Mouse (Mus musculus) liver, adult 2 months (tissue): ENCODE measurements around the gene Pygo1. TPM values are rescaled to one million over a fixed set of nuclear protein-coding genes. Genes with fewer than 3 reads are reported as not detected.
A peak's percentile ranks its signal among the peaks of the same experiment; 100 is the strongest.

ENCODE experiments used
- DNase-seq: peaks from one replicate; pipeline ENCODE4 v3.0.0-alpha.2; 2011; ENCODE audit warnings: low read depth, low spot score; ENCODE audit errors: extremely low read depth
- H3K27ac ChIP-seq: fragments of 200-500 bp; replicated peaks from 2 replicates; pipeline ENCODE4 v1.5.1; 2012; ENCODE audit warnings: low read depth, mild to moderate bottlenecking, control low read depth, inconsistent platforms, low read length; ENCODE audit not compliant: insufficient read depth
- H3K27me3 ChIP-seq: fragments of 200-500 bp; 2 replicates; pipeline ENCODE4 v1.6.1; 2012; ENCODE audit warnings: mild to moderate bottlenecking, moderate library complexity, low read length, inconsistent platforms; ENCODE audit not compliant: control insufficient read depth, insufficient read depth
- H3K36me3 ChIP-seq: fragments of 200-500 bp; 2 replicates; pipeline ENCODE4 v1.6.1; 2012; ENCODE audit warnings: low read length, inconsistent platforms; ENCODE audit not compliant: control insufficient read depth, insufficient read depth
- H3K4me1 ChIP-seq: fragments of 200-500 bp; 2 replicates; pipeline ENCODE4 v1.6.1; 2011; ENCODE audit warnings: low read length; ENCODE audit not compliant: control insufficient read depth, insufficient read depth
- H3K4me3 ChIP-seq: fragments of 200-500 bp; 2 replicates; pipeline ENCODE4 v1.5.1; 2011; ENCODE audit warnings: low read depth, mild to moderate bottlenecking, control low read depth, low read length, moderate library complexity; ENCODE audit not compliant: insufficient read depth
- H3K79me2 ChIP-seq: fragments of 200-500 bp; 2 replicates; pipeline ENCODE4 v1.6.1; 2012; ENCODE audit warnings: inconsistent platforms, mild to moderate bottlenecking, low read length, moderate library complexity; ENCODE audit not compliant: control insufficient read depth, insufficient read depth
- H3K9ac ChIP-seq: fragments of 200-500 bp; 2 replicates; pipeline ENCODE4 v1.6.1; 2012; ENCODE audit warnings: low read depth, mild to moderate bottlenecking, control low read depth, inconsistent platforms, low read length
- CTCF ChIP-seq: fragments of 200-500 bp; IDR thresholded peaks from 2 replicates; pipeline ENCODE4 v1.5.1; 2011; ENCODE audit warnings: low read depth, low read length, control low read depth
- POLR2A ChIP-seq: fragments of 200-500 bp; IDR thresholded peaks from 2 replicates; pipeline ENCODE4 v1.6.1; 2011; ENCODE audit warnings: low read length, control low read depth; ENCODE audit not compliant: insufficient read depth; ENCODE audit errors: extremely low read depth
- WGBS: fragments of 180-500 bp; shearing (Covaris S2); methylation state at CpG from one replicate; pipeline ENCODE4 v1.1.7; 2018; 5-methylcytosine and 5-hydroxymethylcytosine counted together
- polyA plus RNA-seq: library from polyadenylated mRNA; depleted of rRNA; stranded (reverse); fragments of >200 nt; gene quantifications from 2 replicates; pipeline ENCODE4 v1.2.3, GENCODE M21; 2012; rRNA removed
- total RNA-seq: library from RNA; depleted of rRNA; stranded (reverse); fragments of >200 nt; gene quantifications from 2 replicates; pipeline ENCODE4 v1.2.3, GENCODE M21; 2014; rRNA removed

The Pygo1 gene
- 0.20 and 0.46 TPM in 2 replicates for total RNA-seq
- 0.21 and 0.22 TPM in 2 replicates for polyA plus RNA-seq

DNA sequence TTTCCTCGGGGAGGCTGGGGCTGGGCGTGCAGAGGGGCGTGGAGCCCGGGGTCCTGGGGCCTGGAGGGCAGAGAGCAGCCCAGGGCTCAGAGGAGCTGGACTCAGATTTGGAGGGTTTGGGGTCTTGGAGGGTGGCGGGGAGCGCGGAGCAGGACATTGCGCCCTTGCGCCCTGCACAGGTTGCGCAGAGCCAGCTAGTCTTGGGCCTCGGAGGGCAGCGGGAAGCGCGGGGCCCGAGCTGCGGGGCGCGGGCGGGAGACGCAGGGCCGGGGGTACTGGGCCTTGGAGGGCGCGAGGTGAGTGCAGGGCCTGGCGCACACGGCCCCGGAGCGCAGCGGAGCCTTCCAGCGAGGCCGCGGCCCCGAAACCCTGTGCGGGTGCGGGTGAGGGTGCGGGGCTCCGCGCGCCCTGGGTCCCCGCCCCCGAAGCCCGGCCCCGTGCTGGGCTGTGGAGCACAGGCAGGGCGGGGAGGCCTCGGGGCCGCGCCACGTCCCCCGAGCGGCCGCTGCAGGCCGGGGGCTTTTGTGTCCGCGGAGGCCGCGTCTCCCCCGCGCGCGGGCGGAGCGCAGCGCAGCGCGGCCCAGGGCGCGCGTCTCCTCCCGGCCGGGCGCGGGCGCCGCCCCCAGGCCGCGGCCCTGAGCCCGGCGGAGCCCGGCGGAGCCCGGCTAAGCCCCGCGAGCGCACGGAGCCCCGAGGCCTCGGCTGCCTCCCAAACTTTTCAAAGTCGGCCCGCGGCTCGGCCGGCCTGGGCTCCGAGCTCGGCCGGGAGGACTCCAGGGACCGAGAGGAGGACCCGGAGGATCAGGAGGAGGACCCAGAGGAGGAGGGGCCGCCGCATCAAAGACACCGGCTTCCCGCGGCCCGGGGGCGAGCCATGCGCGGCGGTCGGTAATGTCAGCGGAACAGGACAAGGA, at the start of gene Pygo1:
Gene Pygo1 (plus strand): TSS at position 625 of the 914 bp plus-strand sequence.
- Histone ChIP-seq H3K79me2 (no peaks in the 10 kb centered on the region), H3K27me3 (peaks cover 10% of the 10 kb centered on the region), H3K4me1 (no peaks in the 10 kb centered on the region), H3K4me3 (peak within 1 kb of the TSS; percentile 80), H3K27ac (no peak within 1 kb of the TSS), H3K9ac (peak within 1 kb of the TSS; percentile 74), H3K36me3 (no peaks in the 10 kb centered on the region)
- 2% methylated on average over 98 of the region's 108 CpGs for WGBS
- TF ChIP-seq CTCF (no peak), POLR2A (no peak)
- no peak for DNase-seq

DNA sequence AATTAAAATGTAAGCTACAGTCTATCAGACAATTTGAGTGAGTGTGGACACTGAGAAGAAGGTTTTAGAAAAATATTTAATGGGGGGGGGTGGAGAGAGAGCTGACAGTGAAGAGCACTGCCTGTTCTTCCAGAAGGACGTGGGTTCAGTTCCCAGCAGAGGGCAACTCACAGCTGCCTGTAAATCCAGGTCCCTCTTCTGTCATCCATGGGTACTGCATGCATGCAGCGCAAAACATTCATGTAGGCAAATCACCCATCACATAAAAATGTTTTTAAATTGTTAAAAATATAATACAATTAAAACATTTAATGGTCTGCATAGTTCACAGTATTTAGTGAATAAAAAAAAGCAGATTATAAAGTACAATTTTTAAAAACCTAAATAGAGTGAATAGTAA, 49.6 kb upstream of the Pygo1 start:
- H3K79me2 ChIP-seq, result no peaks in the 10 kb centered on the region
- TF ChIP-seq CTCF (peak; percentile 31; the same call in 1 of the 2 replicates), POLR2A (no peak)
- H3K4me3 ChIP-seq, result no peak overlapping the region
- peaks cover 15% of the 10 kb centered on the region for H3K4me1 ChIP-seq
- H3K27ac ChIP-seq, result no peak overlapping the region
- H3K27me3 ChIP-seq, result no peaks in the 10 kb centered on the region
- WGBS, result 87% methylated on average over 2 of the region's 2 CpGs
- H3K36me3 ChIP-seq, result no peaks in the 10 kb centered on the region
- DNase-seq, result no peak
- no peak overlapping the region for H3K9ac ChIP-seq

DNA sequence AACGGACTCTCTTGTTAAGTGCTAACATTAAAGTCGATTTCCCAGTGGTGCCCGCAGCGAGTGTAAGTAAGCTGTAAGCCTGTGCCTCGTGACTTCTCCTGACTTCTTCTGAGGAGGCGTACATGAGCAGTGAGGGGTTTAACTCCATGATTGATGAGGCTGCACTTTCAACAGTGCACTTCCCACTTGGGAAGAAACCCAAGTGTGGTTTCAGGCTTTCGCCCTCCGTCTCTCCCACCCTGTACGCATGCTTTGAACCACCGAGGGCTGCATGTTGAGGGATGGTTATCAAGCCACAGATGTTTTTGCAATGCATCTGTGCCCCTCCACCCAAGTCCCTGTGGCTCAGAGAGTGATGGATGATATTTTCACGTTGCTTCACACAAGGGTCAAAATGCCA, 47.5 kb upstream of the Pygo1 start:
- 74% methylated on average over 11 of the region's 11 CpGs for WGBS
- Histone ChIP-seq H3K4me3 (no peak overlapping the region), H3K4me1 (peaks cover 12% of the 10 kb centered on the region), H3K27me3 (no peaks in the 10 kb centered on the region), H3K9ac (no peak overlapping the region), H3K36me3 (no peaks in the 10 kb centered on the region), H3K79me2 (no peaks in the 10 kb centered on the region), H3K27ac (no peak overlapping the region)
- no peak for TF ChIP-seq POLR2A
- no peak for TF ChIP-seq CTCF
- DNase-seq, result no peak

DNA sequence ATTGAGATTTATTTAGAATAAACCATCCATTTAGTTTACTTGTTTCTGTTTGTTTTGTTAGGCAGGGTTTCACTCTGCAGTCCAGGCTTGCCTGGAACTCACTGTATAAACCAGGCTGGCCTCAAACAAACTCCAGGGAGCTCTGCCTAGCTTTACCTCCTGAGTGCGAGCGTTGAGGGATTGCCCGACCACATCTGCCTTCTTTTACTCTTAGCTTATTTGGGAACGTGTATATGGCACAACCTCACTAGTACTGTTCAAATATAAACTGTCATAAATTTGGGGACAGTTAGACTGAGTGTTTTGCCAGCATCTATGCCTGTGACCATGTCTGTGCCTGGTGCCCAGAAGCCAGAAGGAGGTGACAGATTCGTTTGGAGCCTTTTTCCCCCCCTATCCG, 46.8 kb upstream of the Pygo1 start:
- Histone ChIP-seq H3K27ac (no peak overlapping the region), H3K9ac (no peak overlapping the region)

DNA sequence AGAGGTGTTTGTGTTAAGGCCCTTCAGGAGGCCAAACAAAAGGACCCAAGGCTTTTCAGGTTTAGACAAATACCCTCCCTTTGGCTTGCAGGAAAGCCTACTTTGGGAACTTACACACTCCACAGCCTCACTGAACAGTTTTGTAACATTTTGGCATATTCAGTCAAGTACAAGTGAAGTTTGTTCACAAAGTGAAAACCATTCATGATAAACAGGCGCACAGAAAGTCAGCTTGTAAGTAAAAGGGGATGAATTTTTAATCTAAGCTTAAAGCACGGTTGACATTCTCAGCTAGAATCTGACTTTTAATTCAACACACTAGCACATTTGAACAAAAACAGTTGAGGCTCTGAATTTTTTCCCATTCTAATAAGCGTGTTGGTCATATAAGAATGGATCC, 45.8 kb upstream of the Pygo1 start:
- no peak for TF ChIP-seq POLR2A
- no peak for TF ChIP-seq CTCF
- Histone ChIP-seq H3K27me3 (no peaks in the 10 kb centered on the region), H3K4me1 (peaks cover 12% of the 10 kb centered on the region)

More for the DNA sequence above, 46.8 kb upstream of the Pygo1 start:
- WGBS, result 66% methylated on average over 6 of the region's 6 CpGs
- no peak for DNase-seq
- Histone ChIP-seq H3K36me3 (no peaks in the 10 kb centered on the region), H3K4me1 (peaks cover 12% of the 10 kb centered on the region), H3K4me3 (no peak overlapping the region), H3K27me3 (no peaks in the 10 kb centered on the region), H3K79me2 (no peaks in the 10 kb centered on the region)
- no peak for TF ChIP-seq CTCF
- TF ChIP-seq POLR2A, result no peak

More for the DNA sequence above, 45.8 kb upstream of the Pygo1 start:
- Histone ChIP-seq H3K79me2 (no peaks in the 10 kb centered on the region), H3K27ac (no peak overlapping the region), H3K9ac (no peak overlapping the region), H3K4me3 (no peak overlapping the region), H3K36me3 (no peaks in the 10 kb centered on the region)
- DNase-seq, result peak; percentile 9
- WGBS, result 89% methylated on average over 3 of the region's 3 CpGs
